Mouse (Mus musculus) ovary, postnatal 14 days (tissue): Measurements from ENCODE around the gene Kcnb1.
A peak's percentile ranks its signal among the peaks of the same experiment; 100 is the strongest.

Experiments used
- DNase-seq: peaks from one replicate; pipeline ENCODE4 v3.0.0; 2022; ENCODE audit warnings: low spot score

Gene Kcnb1

DNA sequence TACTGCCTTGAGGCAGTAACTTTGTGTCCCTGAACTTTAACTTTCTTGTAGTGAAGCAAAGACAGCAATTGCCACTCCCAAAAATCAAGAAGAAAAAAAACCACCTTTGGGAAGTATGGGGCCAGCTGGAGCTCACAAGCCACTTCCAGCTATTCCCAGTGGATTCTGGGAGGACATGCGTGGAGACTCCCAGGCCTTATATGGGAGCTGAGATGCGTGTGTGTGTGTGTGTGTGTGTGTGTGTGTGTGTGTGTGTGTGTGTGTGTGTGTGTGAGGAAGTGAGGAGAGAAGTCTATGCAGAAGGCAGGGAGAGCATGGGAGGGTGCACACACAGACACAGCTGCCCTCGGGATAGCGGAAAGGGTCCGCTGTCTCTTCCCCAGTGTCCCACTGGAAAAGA, 62.6 kb downstream of the Kcnb1 start:
- no peak for DNase-seq

DNA sequence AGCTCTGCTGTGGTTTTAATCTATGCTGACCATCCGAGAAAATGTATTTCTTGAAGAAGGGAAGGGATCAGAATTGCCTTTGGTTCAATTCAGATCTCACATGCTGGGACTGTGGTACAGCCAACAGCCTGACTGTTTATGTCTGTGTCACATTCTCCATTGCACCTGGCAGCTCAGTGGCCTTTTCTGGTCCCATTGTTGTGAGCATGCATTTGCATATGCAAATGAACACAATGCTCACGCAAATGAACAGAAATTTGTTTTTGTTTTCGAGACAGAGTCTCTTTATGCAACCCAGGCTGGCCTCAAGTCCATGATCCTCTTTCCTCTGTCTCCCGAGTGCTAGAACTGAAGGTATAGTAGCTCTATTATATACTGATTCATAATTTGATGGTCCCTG, 64.2 kb downstream of the Kcnb1 start:
- DNase-seq = no peak

DNA sequence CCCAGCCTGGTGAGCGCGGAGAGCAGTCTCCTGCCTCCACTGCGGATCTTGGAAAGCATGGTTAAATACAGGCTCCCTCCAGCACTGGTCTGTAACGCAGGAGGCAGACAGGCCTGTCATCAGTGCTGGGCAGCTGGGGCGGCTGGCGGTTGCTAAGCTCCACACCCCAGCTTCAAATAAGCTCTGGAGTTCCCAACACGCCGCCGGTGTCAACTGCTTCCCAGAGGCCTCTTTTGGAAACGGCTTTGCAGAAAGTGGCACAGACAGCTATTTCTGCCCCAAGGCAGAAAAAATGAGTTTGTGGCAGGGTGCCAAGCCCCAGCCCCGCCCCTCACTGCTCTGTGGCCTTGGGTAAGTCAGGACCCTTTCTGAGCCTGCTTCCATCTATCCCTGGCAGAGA, 66.0 kb downstream of the Kcnb1 start:
- no peak for DNase-seq

DNA sequence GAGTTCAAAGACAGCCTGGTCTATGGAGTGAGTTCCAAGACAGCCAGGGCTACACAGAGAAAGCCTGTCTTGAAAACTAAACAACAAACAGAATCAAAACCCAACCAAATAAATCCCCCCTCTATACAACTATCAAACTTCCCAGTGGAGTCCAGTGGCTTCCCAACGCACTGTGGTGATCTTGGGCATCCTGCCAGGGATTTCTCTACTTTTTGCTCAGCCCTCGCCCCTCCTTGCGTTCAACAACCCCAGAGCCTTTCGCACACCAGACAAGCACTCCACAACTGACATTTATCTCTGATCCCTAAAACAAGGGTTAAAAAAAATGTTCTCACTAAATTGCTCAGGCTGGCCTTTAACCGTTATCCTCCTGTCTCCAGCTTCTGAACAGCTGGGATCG, 67.2 kb downstream of the Kcnb1 start:
- no peak for DNase-seq

DNA sequence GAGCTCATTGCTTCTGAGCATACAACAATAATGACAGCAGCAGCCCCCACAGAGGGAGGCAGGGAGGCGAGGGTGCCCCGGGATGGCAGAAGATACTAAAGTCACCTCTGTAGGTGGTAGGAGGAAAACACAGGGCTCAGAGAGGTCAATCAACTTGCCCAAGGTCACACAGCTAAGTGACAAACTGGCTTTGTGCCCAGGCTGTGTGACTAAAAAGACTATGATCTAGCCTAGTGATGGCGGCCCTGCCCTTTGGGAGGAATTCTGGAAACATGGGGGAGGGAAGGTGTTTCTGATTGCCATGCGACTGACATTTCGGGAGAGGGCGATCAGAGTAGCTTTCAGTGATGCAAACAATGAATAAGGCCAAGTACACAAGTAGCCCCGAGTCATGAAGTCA, 68.0 kb downstream of the Kcnb1 start:
- DNase-seq = no peak

DNA sequence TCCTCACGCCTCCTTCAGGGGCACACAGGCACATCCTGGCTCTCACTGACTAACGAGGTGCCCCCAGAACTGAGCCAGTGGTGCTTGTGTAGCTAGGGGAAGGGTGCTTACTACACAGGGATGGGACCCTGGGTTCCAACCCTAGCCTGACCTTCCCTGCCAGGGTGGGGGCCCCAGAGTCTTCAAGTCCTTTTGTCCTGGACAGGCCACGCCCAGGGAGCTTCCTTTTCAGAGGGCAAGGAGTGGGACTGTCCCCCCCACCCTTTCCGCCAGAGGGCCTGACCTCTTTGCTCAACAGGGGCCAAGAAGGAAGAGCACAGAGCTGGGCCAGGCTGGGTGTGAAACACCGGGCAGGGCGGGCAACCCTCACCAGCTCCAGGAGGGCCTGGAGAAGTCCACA, 68.7 kb downstream of the Kcnb1 start:
- DNase-seq = no peak

DNA sequence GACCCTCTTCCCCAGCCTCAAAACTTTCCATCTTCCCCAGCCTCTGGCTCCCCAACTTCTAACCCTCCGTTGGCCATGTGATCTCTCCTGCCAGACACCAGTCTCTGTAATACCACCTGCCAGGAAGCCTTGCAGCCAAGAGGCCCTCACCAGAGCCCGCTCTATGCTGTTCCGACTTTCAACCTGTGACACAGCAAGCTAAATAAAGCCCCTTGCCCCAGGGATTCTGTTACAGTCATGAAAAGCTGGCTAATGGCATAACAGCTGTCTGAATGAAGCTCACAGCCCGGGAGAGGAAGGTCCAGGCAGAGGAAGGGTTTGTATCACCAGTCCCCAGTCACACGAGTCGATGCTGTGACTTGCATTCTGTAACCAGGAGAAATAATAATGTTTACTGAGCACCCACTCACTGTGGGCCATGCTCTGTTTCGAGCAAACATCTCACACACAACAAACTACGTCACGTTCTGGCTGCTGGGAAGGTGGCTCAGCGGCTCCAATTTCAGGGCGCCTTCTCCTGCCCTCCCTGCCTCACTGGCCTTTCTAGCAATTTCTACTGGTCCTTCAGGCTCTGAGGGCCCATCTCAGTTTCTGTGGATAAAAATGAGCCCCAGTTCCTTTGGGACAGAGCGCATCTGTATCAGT, 69.6 kb downstream of the Kcnb1 start:
- no peak for DNase-seq

DNA sequence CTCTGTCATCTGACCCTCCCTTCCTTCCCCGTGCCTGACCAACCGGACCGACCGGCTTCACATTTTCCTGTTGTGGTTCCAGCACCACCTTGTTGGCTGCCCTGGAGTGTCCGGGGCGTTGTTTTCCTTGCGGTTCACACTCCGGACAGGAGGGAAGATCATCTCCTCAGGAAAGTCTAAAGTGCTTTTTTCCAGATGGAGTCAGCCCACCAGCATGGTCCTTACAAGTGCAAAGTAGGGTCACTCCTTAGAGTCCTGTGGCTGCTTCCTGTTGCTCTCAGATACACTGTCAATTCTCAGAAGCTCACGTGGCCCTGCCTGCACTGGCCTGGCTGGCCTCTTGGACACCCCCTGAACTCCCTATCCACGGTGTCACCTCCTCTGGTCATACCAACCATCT, 71.9 kb downstream of the Kcnb1 start:
- DNase-seq = no peak

DNA sequence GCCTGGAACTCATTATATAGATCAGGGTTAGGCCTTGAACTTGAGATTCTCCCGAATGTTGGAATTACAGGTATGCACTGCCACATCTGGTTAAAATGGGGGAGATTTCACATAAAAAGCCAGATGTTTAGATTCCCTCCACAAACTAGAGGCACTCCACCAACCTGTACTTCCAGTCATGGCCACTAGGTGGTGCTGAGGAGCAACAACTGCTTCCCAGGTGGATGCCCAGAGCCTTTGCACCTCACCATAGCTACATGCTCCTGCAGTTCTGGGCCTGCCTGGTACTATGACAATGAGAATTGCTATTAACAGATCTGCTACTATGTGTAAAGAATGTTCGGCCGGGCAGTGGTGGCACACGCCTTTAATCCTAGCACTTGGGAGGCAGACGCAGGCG, 77.2 kb downstream of the Kcnb1 start:
- peak; percentile 88 for DNase-seq

DNA sequence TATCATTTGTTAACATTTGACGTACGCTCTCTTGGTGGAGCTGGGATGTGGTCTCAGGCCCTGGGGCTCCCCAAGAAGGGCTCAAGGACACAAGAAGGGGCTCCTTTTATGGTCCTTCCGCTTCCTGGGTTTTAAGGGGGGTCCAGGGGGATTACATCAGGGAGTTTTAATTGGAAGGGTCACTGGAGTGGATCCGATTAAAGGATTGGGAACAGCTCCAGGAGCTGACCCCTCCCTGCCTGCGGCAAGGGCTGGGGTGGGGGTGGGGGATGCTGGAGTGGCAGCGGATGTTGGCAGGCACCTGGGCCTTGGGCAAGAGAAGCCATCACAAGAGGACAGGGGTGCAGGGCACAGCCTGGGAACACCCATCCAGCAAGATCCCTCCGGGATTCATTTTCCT, 77.7 kb downstream of the Kcnb1 start:
- no peak for DNase-seq

DNA sequence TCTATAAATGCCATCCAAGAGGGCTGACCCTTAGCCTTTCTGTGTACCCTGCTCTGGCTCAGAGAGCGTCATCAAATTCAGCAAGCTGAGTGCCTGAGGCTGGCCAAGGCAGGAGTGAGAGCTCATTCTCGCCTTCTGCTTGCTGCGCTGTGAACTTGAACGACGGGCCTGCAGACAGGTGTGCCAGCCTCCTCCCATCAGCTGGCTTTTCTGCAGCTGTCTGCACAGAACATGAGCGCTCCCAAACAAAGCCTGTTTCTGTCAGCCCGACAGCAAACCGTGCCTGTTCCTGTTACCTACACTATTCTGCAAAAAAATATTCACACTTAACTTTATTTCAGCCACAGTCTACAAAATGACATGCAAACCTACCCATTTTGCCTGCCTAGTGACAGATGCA, 80.4 kb downstream of the Kcnb1 start:
- no peak for DNase-seq

DNA sequence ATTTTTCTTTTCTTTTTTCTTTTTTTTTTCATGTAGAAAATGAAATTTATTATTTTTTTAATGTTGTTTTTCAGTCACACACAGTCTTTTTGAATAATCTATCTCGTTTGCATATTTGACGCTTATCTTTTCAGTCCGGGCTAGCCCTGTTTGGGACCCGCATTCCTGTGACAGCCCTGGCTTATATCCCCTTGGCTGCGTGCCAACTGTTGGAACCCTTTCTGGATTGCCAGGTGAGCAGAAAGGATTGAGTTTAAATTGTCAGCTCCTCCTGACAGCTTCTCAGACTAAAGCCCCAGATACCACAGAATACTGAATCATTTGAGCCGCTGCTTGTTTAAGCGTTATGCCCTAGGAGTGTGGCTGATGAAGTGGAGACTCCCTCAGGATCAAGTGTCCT, 86.4 kb downstream of the Kcnb1 start:
- DNase-seq = no peak

DNA sequence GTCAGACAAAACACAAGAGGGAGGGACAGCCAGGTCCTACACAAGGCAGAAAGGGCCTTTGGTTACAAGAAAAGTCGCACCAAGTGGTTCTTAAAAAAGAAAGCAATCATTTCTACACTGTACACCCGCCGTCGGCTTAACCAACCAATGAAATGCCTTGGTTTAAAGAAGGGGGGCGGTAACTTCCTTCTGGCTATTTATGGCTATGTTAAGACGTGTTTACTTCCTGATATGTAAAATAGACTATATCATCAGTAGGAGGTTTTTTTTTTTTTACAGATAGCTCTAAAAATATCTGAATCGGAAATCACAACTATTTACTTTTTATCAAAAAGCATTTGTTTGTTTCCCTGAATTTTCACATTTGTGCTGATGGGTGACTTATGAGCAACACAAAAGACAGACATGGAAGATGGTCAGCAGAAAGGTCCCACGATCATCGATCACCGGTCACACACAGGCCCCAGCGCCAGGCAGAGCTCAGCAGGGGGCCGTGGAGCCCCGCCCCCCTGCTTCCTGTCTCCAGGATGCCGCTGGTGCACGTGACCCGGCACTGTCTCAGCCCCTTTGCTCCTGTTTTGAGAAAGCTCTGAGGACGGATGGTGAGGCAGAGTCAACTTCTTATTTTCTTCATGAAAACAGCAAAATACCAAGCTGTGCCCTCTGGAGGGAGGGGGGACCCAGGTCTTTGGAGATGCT, 88.1 kb downstream of the Kcnb1 start:
- DNase-seq = no peak

DNA sequence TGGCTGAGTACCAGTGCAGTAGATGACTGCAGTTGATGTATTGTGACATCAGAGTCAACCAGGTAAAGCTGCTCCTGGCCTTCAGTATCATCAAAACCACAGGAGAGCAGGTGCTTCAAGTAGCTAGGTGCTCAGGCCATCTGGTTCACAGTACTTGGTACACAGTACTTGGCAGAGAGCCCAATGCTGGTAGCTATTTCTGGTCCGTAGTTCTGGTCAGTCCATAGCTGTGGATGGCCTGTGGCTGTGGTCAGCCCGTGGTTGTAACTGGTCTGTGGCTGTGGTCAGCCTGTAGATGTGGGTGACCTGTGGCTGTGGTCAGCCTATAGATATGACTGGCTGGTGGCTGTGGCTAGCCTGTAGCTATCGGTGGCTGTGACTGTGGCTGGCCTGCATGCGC, 95.3 kb downstream of the Kcnb1 start:
- no peak for DNase-seq

DNA sequence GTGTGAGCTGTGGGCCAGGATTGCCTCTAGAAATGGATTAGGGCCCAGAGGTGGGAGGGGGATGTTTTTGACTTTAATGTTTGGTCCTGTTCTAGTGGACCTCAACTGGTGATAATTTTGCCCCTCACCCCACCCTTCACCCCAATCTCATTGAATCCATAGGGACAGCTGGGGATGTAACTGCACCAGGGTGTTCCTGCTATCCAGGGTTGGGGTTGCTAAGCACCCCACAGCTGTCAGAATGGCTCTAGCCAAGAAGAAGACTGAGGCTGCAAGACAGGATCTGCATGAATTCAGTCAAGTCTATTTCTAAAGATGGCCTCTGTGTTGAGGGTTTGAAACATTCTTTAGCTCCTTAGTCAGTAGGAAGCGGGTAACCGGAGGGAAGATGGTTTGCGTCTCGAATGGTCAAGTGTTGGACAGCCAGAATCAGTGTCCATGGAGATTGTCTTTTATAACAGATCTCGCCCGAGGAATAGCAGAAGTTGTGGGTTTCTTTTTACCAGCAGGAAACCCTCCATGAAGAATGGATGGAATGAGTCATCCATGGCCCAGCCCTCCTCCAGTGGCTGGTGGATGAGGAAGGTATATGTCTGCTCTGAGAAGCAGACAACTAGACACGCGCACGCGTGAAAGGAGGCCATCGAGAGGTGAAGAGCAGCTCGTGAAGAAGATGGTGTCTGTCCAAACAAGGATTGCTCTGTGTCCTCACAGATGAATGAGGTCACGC, 96.6 kb downstream of the Kcnb1 start:
- DNase-seq = no peak

DNA sequence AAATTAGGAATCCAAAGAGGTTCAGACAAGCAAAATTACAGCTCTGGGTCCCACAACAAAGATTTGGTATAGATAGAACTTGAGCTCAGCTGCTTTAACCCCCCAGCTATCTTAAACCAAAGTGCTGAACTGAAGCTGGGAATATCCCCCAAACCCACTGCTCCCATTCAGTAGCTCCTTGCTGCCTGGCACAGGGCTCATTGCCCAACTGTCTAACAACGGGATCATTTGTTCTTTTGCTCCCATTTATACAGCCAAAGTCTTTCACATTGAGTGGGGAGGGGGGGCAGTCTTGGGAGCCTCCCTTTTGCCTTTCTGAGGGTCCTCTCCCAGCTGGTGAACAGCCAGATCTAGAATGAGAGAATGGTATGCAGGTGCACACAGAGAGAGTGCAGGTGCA, 99.7 kb downstream of the Kcnb1 start:
- no peak for DNase-seq

DNA sequence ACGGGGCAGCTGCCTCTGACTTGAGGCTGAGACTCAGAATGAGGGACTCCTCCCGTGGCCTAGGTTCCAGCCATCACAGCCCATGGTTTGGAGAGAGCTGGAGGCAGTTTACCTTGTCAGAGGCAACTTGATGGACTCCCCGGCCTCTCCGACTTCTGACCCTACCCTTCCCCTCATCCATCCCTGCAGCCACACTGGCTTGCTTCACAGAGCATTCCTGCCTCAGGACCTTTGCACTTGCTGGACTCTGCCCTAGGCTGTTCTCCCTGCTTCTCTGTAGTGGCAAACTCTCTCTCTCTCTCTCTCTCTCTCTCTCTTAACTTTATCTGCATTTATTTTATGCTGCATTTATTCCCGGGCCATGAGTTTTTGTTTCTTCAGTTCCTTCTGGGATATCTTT, 103.1 kb downstream of the Kcnb1 start:
- no peak for DNase-seq

DNA sequence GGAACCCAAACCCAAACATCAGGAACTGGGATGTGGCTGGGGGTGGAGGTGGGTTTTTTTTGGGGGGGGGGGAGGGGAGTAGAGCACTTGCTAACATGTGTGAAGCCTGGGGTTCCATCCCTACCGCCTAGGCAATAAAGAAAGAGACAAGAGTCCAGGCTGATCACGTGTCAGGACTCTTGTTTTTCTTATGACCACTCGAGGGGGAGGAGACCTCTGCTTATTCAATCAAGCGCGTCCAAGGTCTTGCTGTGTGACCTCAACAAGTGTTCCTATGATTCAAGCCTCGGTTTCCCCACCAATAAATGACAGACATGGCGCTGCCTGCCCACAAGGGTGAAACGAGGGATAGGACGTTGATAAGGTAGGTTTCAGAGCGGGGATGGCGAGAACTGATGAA, 103.9 kb downstream of the Kcnb1 start:
- DNase-seq = no peak

DNA sequence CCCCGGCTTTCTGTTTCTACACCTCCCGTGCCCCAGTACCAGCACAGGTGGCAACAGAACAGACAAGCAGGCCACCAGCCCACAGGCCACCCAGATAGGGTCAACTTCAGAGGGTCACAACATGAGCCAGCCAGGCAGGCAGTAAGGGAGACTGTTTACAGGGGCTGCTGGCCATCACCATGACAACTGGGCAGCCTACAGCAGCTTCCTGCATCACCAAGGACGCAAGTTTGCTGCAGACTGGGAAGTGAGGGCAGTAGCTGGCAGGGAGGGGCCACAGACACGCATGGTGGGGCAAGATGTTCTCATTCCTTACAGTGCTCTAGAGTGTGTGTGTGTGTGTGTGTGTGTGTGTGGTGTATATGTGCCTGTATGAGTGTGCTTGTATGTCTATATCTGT, 108.3 kb downstream of the Kcnb1 start:
- no peak for DNase-seq

DNA sequence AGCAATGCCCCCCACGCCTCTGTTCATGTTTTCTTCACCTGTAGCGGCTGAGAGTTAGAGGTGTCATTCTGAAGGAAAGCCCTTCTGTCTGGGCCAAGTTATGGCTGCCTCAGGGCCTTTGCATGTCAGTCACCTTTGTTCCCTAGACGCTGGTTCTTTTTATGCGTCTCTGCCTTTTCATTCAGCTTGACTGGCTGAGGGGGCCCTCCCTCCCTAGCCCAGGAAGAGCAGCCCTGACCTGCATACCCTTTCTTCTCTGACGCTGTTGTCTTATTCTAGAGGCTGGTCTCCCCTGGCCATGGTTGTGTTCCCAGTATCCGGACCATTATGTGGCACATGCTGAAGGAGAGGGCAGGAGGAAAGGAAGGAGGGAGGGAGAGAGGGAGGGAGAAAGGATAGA, 108.8 kb downstream of the Kcnb1 start:
- DNase-seq = no peak

DNA sequence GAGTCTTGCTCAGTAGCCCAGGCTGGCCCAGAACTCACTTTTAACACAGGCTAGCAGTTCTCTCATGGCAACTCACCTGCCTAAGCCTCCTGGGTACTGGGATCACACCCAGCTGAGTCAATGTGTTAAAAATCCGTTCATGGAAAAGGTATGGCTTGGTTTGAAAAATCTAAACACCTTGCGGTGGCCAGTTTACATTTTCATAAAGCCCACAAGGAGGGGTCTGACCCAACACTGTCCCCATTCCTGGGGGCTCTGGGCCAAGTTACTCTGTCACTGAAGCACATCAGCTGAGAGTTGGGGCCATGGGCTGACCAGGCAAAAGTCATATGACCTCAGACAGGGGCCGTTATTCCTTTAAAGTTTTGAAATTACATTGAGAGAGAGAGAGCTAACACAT, 109.6 kb downstream of the Kcnb1 start:
- no peak for DNase-seq

DNA sequence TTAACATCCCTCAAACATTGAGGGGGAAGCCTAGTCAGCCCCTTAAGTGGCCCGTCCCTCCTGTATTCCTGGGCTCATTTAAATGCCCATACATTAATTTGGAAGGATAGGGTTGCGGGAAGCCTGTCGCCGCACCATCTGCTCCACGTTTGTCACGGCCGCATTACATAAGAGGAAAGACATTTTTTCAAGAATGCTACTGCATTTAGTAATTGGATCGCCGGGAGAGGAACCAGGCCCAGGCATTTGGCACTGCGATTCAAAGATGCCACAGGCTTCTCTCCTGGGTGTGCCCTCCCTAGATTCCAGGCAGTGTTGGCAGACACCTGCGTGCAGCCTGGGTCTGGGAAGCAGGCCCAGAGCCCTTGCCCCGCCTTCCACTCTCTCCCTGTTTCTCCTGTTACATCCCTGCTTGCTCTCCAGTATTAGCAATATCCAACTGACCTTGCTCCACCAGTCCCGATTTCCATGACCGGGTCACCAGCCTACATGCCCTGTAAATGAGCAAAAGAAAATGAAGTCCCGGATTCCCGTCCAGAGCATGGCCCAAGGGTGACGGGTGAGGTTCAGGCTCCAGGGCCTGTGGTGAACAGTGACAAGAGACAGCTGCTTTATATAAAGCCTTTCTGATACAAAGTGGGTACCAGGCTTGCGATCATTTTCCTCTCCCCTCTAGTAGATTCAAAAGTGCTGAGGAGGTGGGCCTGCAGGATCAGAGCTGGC, 110.3 kb downstream of the Kcnb1 start:
- no peak for DNase-seq

DNA sequence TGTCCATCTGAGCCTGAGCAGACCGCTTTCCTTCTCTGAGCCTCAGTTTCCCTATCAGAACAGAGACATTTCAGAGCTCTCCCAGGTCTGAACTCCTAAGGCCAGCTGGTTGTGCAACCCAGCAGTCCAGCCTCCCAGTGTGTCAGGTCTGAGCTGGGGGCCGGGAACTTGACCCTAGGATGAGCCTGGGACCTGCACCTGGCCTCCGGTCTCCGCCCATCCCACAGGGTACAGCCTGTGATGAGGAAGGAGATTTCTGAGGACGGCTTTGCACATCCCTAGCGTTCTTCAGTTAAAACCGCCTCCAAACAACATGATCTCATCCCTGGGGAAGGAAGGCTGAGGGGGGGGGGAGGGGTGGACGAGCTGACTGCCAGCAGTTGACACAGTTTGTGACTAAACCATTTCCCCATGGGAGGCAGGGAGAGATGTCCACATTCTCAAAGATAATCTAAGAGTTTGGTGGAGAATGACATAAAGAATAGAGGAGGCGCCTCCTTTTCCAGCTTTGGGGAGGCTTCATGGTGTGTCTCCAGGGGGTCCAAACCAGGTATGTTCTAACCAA, 110.9 kb downstream of the Kcnb1 start:
- DNase-seq = no peak
